Mouse (Mus musculus) MEL-GATA-1-ER (cell line): ENCODE measurements around the gene Slc36a2.
"Not testable (repeated sequence)": the region's sequence is repeated elsewhere in the genome, so short reads cannot be mapped to it uniquely, and the experiment has no call there.

Experiments used
- DNase-seq: peaks from one replicate; pipeline ENCODE4 v3.0.0-alpha.2; 2012; ENCODE audit warnings: low read depth; ENCODE audit errors: extremely low read depth

Slc36a2 gene

GRCm38 (mm10) chr11:55133204-55133603, 51.7 kb downstream of the Slc36a2 start:
- DNase-seq: no peak

GRCm38 (mm10) chr11:55131946-55132345, 52.9 kb downstream of the Slc36a2 start:
- DNase-seq: no peak

GRCm38 (mm10) chr11:55131077-55131742, 53.7 kb downstream of the Slc36a2 start:
- peak; percentile 96 for DNase-seq

GRCm38 (mm10) chr11:55128411-55128810, 56.5 kb downstream of the Slc36a2 start:
- no peak for DNase-seq

- no peak for DNase-seq
Measured at GRCm38 (mm10) chr11:55127937-55128336, 56.9 kb downstream of the Slc36a2 start.

GRCm38 (mm10) chr11:55126663-55127062, 58.2 kb downstream of the Slc36a2 start:
- no peak for DNase-seq

GRCm38 (mm10) chr11:55121430-55121829, 63.4 kb downstream of the Slc36a2 start:
- DNase-seq: no peak

- DNase-seq: no peak
Measured at GRCm38 (mm10) chr11:55120821-55121271, 64.0 kb downstream of the Slc36a2 start.

GRCm38 (mm10) chr11:55120279-55120678, 64.6 kb downstream of the Slc36a2 start:
- no peak for DNase-seq

GRCm38 (mm10) chr11:55117031-55117430, 67.8 kb downstream of the Slc36a2 start:
- DNase-seq: no peak

GRCm38 (mm10) chr11:55116004-55116403, 68.9 kb downstream of the Slc36a2 start:
- no peak for DNase-seq

GRCm38 (mm10) chr11:55114291-55114690, 70.6 kb downstream of the Slc36a2 start:
- no peak for DNase-seq

GRCm38 (mm10) chr11:55113861-55114250, 71.0 kb downstream of the Slc36a2 start:
- not testable (repeated sequence) for DNase-seq

- DNase-seq: peak; percentile 86
Measured at GRCm38 (mm10) chr11:55113209-55113860, 71.5 kb downstream of the Slc36a2 start.

- no peak for DNase-seq
Measured at GRCm38 (mm10) chr11:55110566-55111169, 74.2 kb downstream of the Slc36a2 start.

- no peak for DNase-seq
Measured at GRCm38 (mm10) chr11:55109521-55110300, 75.2 kb downstream of the Slc36a2 start.
